Mouse (Mus musculus) intestine, embryonic 14.5 days (tissue): ENCODE data around the gene Mtif3. TPM values are rescaled to one million over a fixed set of nuclear protein-coding genes. Genes with fewer than 3 reads are reported as not detected.
"Not testable (repeated sequence)": the region's sequence is repeated elsewhere in the genome, so short reads cannot be mapped to it uniquely, and the experiment has no call there.

Experiments used
- ATAC-seq: fragments of 200-750 bp; cut with Nextera tagmentation; replicated peaks from 2 replicates; pipeline ENCODE4 v1.8.0; 2017; ENCODE audit warnings: low read depth, moderate number of reproducible peaks, moderate TSS enrichment, moderate library complexity; ENCODE audit not compliant: low FRiP score, low TSS enrichment
- DNase-seq: peaks from one replicate; pipeline ENCODE4 v3.0.0-alpha.2; 2018; ENCODE audit warnings: low spot score
- H3K27ac ChIP-seq: fragments of 300-500 bp; sonication (generic); 2 replicates; pipeline ENCODE4 v1.5.1; 2014; ENCODE audit warnings: low read depth, mild to moderate bottlenecking, control low read depth
- H3K27me3 ChIP-seq: fragments of 300-500 bp; sonication (generic); replicated peaks from 2 replicates; pipeline ENCODE4 v1.6.1; 2014; ENCODE audit warnings: low read length, control low read depth; ENCODE audit not compliant: control insufficient read depth, insufficient read depth
- H3K36me3 ChIP-seq: fragments of 300-500 bp; sonication (generic); 2 replicates; pipeline ENCODE4 v1.6.1; 2014; ENCODE audit warnings: low read length, control low read depth; ENCODE audit not compliant: control insufficient read depth, insufficient read depth
- H3K4me1 ChIP-seq: fragments of 300-500 bp; sonication (generic); replicated peaks from 2 replicates; pipeline ENCODE4 v1.6.1; 2014; ENCODE audit warnings: low read length, control low read depth, mixed read lengths; ENCODE audit not compliant: control insufficient read depth, insufficient read depth
- H3K4me2 ChIP-seq: fragments of 300-500 bp; sonication (generic); 2 replicates; pipeline ENCODE4 v1.6.1; 2014; ENCODE audit warnings: low read length
- H3K4me3 ChIP-seq: fragments of 300-500 bp; sonication (generic); 2 replicates; pipeline ENCODE4 v1.5.1; 2014; ENCODE audit warnings: low read depth, low read length, control low read depth, mixed read lengths
- H3K9ac ChIP-seq: fragments of 300-500 bp; sonication (generic); 2 replicates; pipeline ENCODE4 v1.6.1; 2014; ENCODE audit warnings: mild to moderate bottlenecking, low read length
- H3K9me3 ChIP-seq: fragments of 300-500 bp; sonication (generic); 2 replicates; pipeline ENCODE4 v1.6.1; 2016; ENCODE audit warnings: low read length, control low read depth; ENCODE audit not compliant: control insufficient read depth
- WGBS: fragments of 180-500 bp; shearing (Covaris S2); extraction: QIAGEN DNeasy Blood & Tissue Kit; methylation state at CpG from one replicate; pipeline ENCODE4 v1.1.7; 2014; 5-methylcytosine and 5-hydroxymethylcytosine counted together
- polyA plus RNA-seq: library from polyadenylated mRNA; unstranded; fragments of >200 nt; fragmentation: Nextera tagmentation; extraction: Ambion mirVana; gene quantifications from 2 replicates; pipeline ENCODE4 v1.2.1, GENCODE M21; 2014

Mtif3 gene
- polyA plus RNA-seq, 1 experiment from 2014 or later = 24.7 TPM

- DNase-seq (no peak), ATAC-seq (no peak)
- H3K4me3 ChIP-seq = no peak overlapping the region
- H3K4me2 ChIP-seq = no peak overlapping the region
- no peaks in the 10 kb centered on the region for H3K27me3 ChIP-seq
- H3K4me1 ChIP-seq = peaks cover 11% of the 10 kb centered on the region
- H3K9me3 ChIP-seq = no peaks in the 10 kb centered on the region
- no peak overlapping the region for H3K27ac ChIP-seq
- peaks cover 10% of the 10 kb centered on the region for H3K36me3 ChIP-seq
- 84% methylated on average over 9 of the region's 9 CpGs for WGBS
- H3K9ac ChIP-seq = no peak overlapping the region
Measured at GRCm38 (mm10) chr5:146946682-146947081, 16.9 kb downstream of the Mtif3 start.

- H3K4me3 ChIP-seq = no peak overlapping the region
- no peaks in the 10 kb centered on the region for H3K27me3 ChIP-seq
- H3K4me1 ChIP-seq = peaks cover 6% of the 10 kb centered on the region
- no peaks in the 10 kb centered on the region for H3K9me3 ChIP-seq
- H3K36me3 ChIP-seq = no peaks in the 10 kb centered on the region
- whole genome bisulfite sequencing = 98% methylated on average over 2 of the region's 2 CpGs
- no peak overlapping the region for H3K4me2 ChIP-seq
- H3K9ac ChIP-seq = no peak overlapping the region
- ATAC-seq = no peak
- DNase-seq = no peak
- no peak overlapping the region for H3K27ac ChIP-seq
Measured at GRCm38 (mm10) chr5:146944568-146944967, 19.0 kb downstream of the Mtif3 start.

- no peak overlapping the region for H3K4me2 ChIP-seq
- DNase-seq = no peak
- 73% methylated on average over 15 of the region's 15 CpGs for WGBS
Measured at GRCm38 (mm10) chr5:146942965-146943364, 20.6 kb downstream of the Mtif3 start.

GRCm38 (mm10) chr5:146941939-146942338 lies 21.7 kb downstream of the Mtif3 start:
- not testable (repeated sequence) for ATAC-seq, H3K4me2 ChIP-seq, H3K27me3 ChIP-seq, H3K9ac ChIP-seq, H3K36me3 ChIP-seq, H3K4me1 ChIP-seq, H3K27ac ChIP-seq, H3K4me3 ChIP-seq, H3K9me3 ChIP-seq
- WGBS = 49% methylated on average over 2 of the region's 2 CpGs
- DNase-seq = peak; percentile 69

More at GRCm38 (mm10) chr5:146942965-146943364, 20.6 kb downstream of the Mtif3 start:
- Histone ChIP-seq H3K27ac (no peak overlapping the region), H3K27me3 (no peaks in the 10 kb centered on the region), H3K36me3 (no peaks in the 10 kb centered on the region), H3K4me1 (no peaks in the 10 kb centered on the region), H3K9me3 (no peaks in the 10 kb centered on the region), H3K9ac (no peak overlapping the region), H3K4me3 (no peak overlapping the region)
- ATAC-seq = no peak

GRCm38 (mm10) chr5:146940219-146940618 lies 23.4 kb downstream of the Mtif3 start:
- Histone ChIP-seq H3K9ac (no peak overlapping the region), H3K4me1 (no peaks in the 10 kb centered on the region), H3K4me3 (no peak overlapping the region), H3K4me2 (no peak overlapping the region), H3K27ac (no peak overlapping the region), H3K9me3 (no peaks in the 10 kb centered on the region), H3K27me3 (no peaks in the 10 kb centered on the region), H3K36me3 (no peaks in the 10 kb centered on the region)
- ATAC-seq = no peak
- DNase-seq = no peak
- 20% methylated on average over 7 of the region's 7 CpGs for WGBS

- ATAC-seq = no peak
- no peaks in the 10 kb centered on the region for H3K27me3 ChIP-seq
- no peaks in the 10 kb centered on the region for H3K9me3 ChIP-seq
Measured at GRCm38 (mm10) chr5:146939109-146939796, 24.3 kb downstream of the Mtif3 start.

GRCm38 (mm10) chr5:146937541-146938503 lies 25.8 kb downstream of the Mtif3 start:
- H3K4me2 ChIP-seq = no peak overlapping the region

More at GRCm38 (mm10) chr5:146939109-146939796, 24.3 kb downstream of the Mtif3 start:
- Histone ChIP-seq H3K4me3 (no peak overlapping the region), H3K36me3 (no peaks in the 10 kb centered on the region), H3K9ac (no peak overlapping the region), H3K27ac (no peak overlapping the region), H3K4me1 (no peaks in the 10 kb centered on the region), H3K4me2 (no peak overlapping the region)
- 82% methylated on average over 16 of the region's 16 CpGs for WGBS
- DNase-seq = no peak

GRCm38 (mm10) chr5:146933466-146933865 lies 30.1 kb downstream of the Mtif3 start:
- H3K9ac ChIP-seq = no peak overlapping the region
- ATAC-seq (no peak), DNase-seq (no peak)
- H3K9me3 ChIP-seq = no peaks in the 10 kb centered on the region
- no peak overlapping the region for H3K4me3 ChIP-seq
- H3K4me2 ChIP-seq = no peak overlapping the region
- no peaks in the 10 kb centered on the region for H3K36me3 ChIP-seq
- no peaks in the 10 kb centered on the region for H3K4me1 ChIP-seq
- WGBS = 74% methylated on average over 12 of the region's 12 CpGs
- no peaks in the 10 kb centered on the region for H3K27me3 ChIP-seq
- no peak overlapping the region for H3K27ac ChIP-seq

More at GRCm38 (mm10) chr5:146937541-146938503, 25.8 kb downstream of the Mtif3 start:
- DNase-seq = no peak
- Histone ChIP-seq H3K27me3 (no peaks in the 10 kb centered on the region), H3K4me3 (no peak overlapping the region), H3K27ac (no peak overlapping the region), H3K36me3 (no peaks in the 10 kb centered on the region), H3K4me1 (no peaks in the 10 kb centered on the region), H3K9me3 (no peaks in the 10 kb centered on the region), H3K9ac (no peak overlapping the region)
- peak; percentile 41; the same call in 1 of the 2 replicates for ATAC-seq
- 73% methylated on average over 32 of the region's 32 CpGs for WGBS
